Mouse (Mus musculus) C2C12 (cell line): ENCODE results near the gene Sobp.

Experiments
- CTCF ChIP-seq: IDR thresholded peaks from one replicate; pipeline ENCODE4 v1.5.1; 2011; ENCODE audit not compliant: control insufficient read depth, insufficient read depth, insufficient read length
- FOSL1 ChIP-seq: IDR thresholded peaks from one replicate; pipeline ENCODE4 v1.8.0; 2011; ENCODE audit warnings: mild to moderate bottlenecking, low read length; ENCODE audit not compliant: poor library complexity, insufficient read depth, severe bottlenecking
- MAX ChIP-seq: IDR thresholded peaks from one replicate; pipeline ENCODE4 v1.6.1; 2011; ENCODE audit warnings: mild to moderate bottlenecking, control low read depth
- MYOD1 ChIP-seq: IDR thresholded peaks from one replicate; pipeline ENCODE4 v1.6.1; 2011; ENCODE audit warnings: low read depth; ENCODE audit not compliant: control insufficient read depth, insufficient read length
- MYOG ChIP-seq: IDR thresholded peaks from one replicate; pipeline ENCODE4 v1.6.1; 2011; ENCODE audit not compliant: control insufficient read depth, insufficient read length; ENCODE audit errors: extremely low read depth

DNA sequence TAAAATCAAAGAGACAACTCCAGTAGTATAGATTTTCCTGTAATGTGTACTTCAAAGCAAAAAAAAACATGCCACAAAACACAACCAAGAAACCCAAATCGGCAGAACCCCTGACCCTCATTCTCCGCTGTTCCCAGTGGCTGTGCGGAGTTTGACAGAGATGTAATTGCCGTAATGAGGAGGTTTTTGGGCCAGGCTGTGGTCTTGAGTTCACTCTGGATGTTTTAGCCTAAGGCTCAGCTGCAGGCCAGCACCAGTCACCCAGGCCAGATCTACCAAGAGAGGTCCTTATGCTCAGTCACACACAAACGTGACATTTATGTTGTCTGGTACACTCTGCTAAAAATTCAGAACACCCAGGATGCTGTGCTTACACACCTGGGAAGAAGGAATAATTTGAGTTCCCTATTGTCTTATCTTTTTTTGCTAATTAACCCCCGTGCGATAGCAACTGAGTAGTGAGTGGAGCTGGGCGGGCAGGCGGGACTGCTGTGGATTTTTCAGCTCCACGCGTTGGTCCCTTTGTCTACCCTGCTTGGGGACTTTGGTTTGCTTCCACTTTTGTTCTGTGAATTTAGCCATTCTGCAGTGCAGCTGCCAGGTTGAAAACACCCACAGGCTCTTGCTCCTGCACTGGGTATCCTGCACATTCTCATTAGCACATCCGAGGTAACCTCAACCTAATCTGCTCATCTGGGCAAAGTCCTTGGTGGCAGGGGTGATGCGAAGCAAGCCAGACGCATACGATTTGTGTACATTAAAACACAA is 140.7 kb downstream of the Sobp start:
- no peak for TF ChIP-seq MAX
- no peak for TF ChIP-seq CTCF
- no peak for TF ChIP-seq FOSL1
- no peak for TF ChIP-seq MYOD1
- no peak for TF ChIP-seq MYOG
